Mouse (Mus musculus) forebrain, embryonic 16.5 days (tissue): ENCODE data around the gene Krtcap3. TPM values are rescaled to one million over a fixed set of nuclear protein-coding genes. Genes with fewer than 3 reads are reported as not detected.
A peak's percentile ranks its signal among the peaks of the same experiment; 100 is the strongest.

ENCODE experiments used
- ATAC-seq: fragments of 200-750 bp; cut with Nextera tagmentation; 2 replicates; pipeline ENCODE4 v1.8.0; 2017; ENCODE audit warnings: mild to moderate bottlenecking, moderate library complexity
- H3K27ac ChIP-seq: fragments of 300-500 bp; sonication (generic); 2 replicates; pipeline ENCODE4 v1.5.1; 2014; ENCODE audit warnings: low read length, control low read depth
- H3K27me3 ChIP-seq: fragments of 300-500 bp; sonication (generic); replicated peaks from 2 replicates; pipeline ENCODE4 v1.6.1; 2014; ENCODE audit warnings: low read length; ENCODE audit not compliant: control insufficient read depth, insufficient read depth
- H3K36me3 ChIP-seq: fragments of 300-500 bp; sonication (generic); 2 replicates; pipeline ENCODE4 v1.6.1; 2014; ENCODE audit not compliant: control insufficient read depth, insufficient read depth
- H3K4me1 ChIP-seq: fragments of 300-500 bp; sonication (generic); replicated peaks from 2 replicates; pipeline ENCODE4 v1.6.1; 2014; ENCODE audit warnings: low read length; ENCODE audit not compliant: control insufficient read depth, insufficient read depth
- H3K4me2 ChIP-seq: fragments of 300-500 bp; sonication (generic); 2 replicates; pipeline ENCODE4 v1.6.1; 2014; ENCODE audit warnings: mild to moderate bottlenecking, low read length, control low read depth
- H3K4me3 ChIP-seq: fragments of 300-500 bp; sonication (generic); replicated peaks from 2 replicates; pipeline ENCODE4 v1.5.1; 2014; ENCODE audit warnings: mild to moderate bottlenecking, low read length, control low read depth
- H3K9ac ChIP-seq: fragments of 300-500 bp; sonication (generic); replicated peaks from 2 replicates; pipeline ENCODE4 v1.6.1; 2014; ENCODE audit warnings: low read depth, low read length, control low read depth
- H3K9me3 ChIP-seq: fragments of 300-500 bp; sonication (generic); 2 replicates; pipeline ENCODE4 v1.6.1; 2016; ENCODE audit warnings: low read length; ENCODE audit not compliant: control insufficient read depth
- WGBS: fragments of 180-500 bp; shearing (Covaris S2); extraction: QIAGEN DNeasy Blood & Tissue Kit; methylation state at CpG from one replicate; pipeline ENCODE4 v1.1.7; 2014; 5-methylcytosine and 5-hydroxymethylcytosine counted together
- polyA plus RNA-seq: library from polyadenylated mRNA; unstranded; fragments of >200 nt; fragmentation: Nextera tagmentation; extraction: Ambion mirVana; gene quantifications from 2 replicates; pipeline ENCODE4 v1.2.1, GENCODE M21; 2015

Gene Krtcap3
- polyA plus RNA-seq, 1 experiment from 2014 or later: 2.4 TPM

DNA sequence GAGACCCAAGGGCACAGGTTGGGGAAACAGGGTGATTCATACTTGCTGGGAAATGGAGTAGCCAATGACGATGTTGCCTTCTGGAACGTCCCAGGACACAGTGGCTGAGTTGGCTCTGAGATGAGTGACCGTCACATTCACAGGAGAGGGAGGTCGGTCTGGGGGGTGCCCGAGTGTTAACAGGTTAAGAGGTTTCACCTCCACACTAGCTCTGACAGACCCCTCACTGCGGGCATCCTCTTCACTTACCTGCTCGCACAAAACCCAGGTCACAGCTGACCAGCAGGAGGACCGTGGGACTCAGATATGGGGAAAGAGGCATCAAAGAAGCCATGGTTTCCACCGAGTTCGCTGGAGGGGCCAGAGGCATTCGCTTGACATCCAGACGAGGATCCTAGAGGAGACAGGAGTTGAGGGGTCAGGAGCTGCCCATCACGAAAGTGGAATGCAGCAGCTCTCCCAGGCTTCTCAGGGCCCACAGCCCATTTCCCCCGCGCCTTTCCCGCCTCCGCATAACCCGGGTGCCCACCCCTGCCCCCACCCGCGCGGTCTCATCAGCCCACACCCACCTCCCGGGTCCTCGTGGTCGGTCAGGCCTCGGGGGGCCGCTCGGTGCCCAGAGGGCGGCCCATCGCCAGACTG is 43.6 kb downstream of the Krtcap3 start:
- H3K36me3 ChIP-seq: peaks cover 2% of the 10 kb centered on the region; the same call in 1 of the 2 replicates
- H3K4me2 ChIP-seq: peak overlapping the region; percentile 84
- H3K27me3 ChIP-seq: no peaks in the 10 kb centered on the region
- ATAC-seq: peak; percentile 13; the same call in 1 of the 2 replicates
- peak overlapping the region; percentile 78; the same call in 1 of the 2 replicates for H3K27ac ChIP-seq
- peak overlapping the region; percentile 79 for H3K4me3 ChIP-seq
- H3K4me1 ChIP-seq: peaks cover 29% of the 10 kb centered on the region
- 4% methylated on average over 24 of the region's 29 CpGs for WGBS
- H3K9me3 ChIP-seq: no peaks in the 10 kb centered on the region
- peak overlapping the region; percentile 96 for H3K9ac ChIP-seq

DNA sequence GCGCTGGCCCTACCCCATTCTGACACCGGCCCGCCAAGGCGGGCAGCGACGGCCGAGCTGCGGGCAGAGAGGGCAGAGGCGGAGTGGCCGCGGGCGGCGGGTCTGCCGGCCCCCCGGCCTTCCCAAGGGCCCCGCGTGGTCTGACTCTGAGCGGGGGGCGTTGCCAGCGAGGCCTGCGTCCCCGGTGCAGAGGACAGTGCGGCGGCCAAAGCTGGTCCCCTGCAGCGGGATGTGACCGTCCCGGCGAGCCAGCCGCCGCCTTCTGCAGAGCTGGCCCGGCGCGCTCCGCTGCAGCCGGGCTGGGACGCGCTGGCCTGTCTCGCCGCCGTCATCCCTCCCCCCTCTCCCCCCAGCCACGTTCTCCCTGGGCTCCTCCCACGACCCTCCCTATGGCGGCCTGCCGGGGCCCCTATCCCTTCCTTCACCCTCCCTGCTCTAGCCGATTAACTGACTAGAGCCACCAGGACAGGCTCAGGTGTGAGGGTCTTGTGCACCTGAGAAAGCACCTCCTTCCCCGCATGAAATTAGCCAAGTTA is 44.2 kb downstream of the Krtcap3 start, which contains the start of gene Fndc4:
Gene Fndc4 (minus strand): TSS at position 475 of the 536 bp plus-strand sequence.
- Histone ChIP-seq H3K9me3 (no peaks in the 10 kb centered on the region), H3K27me3 (no peaks in the 10 kb centered on the region), H3K4me2 (peak within 1 kb of the TSS; percentile 84), H3K36me3 (peaks cover 2% of the 10 kb centered on the region; the same call in 1 of the 2 replicates), H3K4me1 (peaks cover 23% of the 10 kb centered on the region), H3K9ac (peak within 1 kb of the TSS; percentile 96), H3K4me3 (peak within 1 kb of the TSS; percentile 79), H3K27ac (peak within 1 kb of the TSS; percentile 78)
- ATAC-seq: peak; percentile 84
- under 1% methylated on average over 45 of the region's 46 CpGs for WGBS

DNA sequence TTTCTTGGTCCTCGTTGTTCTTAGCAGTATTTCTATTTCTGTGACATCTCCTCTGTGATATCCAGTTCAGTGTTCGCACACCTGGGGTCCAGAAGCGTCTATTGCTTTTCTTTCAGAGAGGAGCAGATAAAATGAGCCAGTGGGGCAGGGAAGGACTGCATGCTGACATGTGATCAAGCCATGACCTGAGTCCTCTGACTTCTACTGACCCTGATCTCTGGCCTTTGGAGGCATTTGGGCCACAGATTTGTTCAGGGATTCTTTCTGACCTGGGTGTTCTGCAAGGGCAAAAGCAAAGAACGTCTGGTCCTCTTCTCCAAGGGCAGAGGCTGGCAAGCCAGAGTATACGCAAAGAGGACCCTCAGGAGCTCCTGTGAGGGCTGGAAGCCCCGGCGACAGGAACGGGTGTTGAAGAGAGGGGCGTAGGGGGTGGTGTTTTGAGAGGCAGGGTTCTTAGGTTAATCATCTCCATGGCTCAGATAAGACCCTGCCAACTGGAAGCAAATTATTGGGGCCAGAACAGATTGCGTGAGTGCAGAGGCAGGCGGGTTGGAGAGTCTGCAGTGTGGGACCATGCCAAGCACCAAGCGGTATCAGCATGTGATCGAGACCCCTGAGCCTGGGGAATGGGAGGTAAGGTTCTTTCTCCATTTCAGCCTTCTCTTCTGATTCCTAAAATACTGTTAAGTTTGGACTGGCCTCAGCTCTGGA is 45.7 kb downstream of the Krtcap3 start, which contains the start of gene Gckr:
Gene Gckr (plus strand): TSS at position 397 of the 711 bp plus-strand sequence.
- Histone ChIP-seq H3K9me3 (no peaks in the 10 kb centered on the region), H3K4me1 (peaks cover 15% of the 10 kb centered on the region), H3K4me3 (peak within 1 kb of the TSS; percentile 79), H3K27ac (no peak within 1 kb of the TSS), H3K36me3 (peaks cover 2% of the 10 kb centered on the region; the same call in 1 of the 2 replicates), H3K4me2 (peak within 1 kb of the TSS; percentile 84), H3K27me3 (no peaks in the 10 kb centered on the region), H3K9ac (peak within 1 kb of the TSS; percentile 96; the same call in 1 of the 2 replicates)
- ATAC-seq: no peak
- WGBS: 81% methylated on average over 13 of the region's 13 CpGs

DNA sequence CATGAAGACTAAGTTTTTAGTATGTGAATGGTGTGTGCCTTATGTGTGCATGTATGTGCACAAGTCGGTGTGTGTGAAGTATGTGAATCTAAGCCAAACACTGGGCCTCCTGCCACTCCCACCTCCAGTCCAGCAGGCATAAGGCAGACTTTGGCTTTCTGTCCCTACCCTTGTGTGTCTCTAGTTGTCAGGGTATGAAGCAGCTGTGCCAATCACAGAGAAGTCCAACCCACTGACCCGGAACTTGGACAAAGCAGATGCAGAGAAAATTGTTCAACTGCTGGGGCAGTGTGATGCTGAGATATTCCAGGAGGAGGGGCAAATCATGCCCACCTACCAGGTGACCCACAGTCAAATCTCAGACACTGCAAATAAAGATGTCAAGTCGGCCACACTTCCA is 46.5 kb downstream of the Krtcap3 start:
- no peaks in the 10 kb centered on the region for H3K9me3 ChIP-seq
- no peak overlapping the region for H3K27ac ChIP-seq
- H3K36me3 ChIP-seq: no peaks in the 10 kb centered on the region; the same call in 1 of the 2 replicates
- no peak overlapping the region for H3K9ac ChIP-seq
- ATAC-seq: no peak
- 76% methylated on average over 3 of the region's 3 CpGs for WGBS
- H3K27me3 ChIP-seq: no peaks in the 10 kb centered on the region
- peaks cover 15% of the 10 kb centered on the region for H3K4me1 ChIP-seq
- no peak overlapping the region for H3K4me3 ChIP-seq
- no peak overlapping the region for H3K4me2 ChIP-seq

DNA sequence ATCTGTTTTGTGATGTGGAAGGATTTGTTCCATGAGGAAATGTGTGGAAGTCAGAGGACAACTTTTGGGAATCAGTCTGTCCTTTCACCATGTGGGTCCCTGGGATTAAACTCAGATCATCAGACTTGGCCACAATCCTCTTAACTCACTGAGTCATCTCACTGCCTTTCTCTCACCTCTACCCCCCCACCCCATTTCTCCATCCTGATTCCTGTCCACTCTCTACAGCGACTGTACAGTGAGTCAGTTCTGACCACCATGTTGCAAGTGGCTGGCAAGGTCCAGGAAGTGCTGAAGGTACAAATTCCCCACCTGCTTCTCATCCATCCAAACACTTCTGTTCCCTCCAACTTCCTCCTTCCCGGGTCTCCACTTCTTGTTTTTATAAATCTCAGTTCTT is 47.0 kb downstream of the Krtcap3 start:
- 72% methylated on average over 2 of the region's 2 CpGs for WGBS
- Histone ChIP-seq H3K4me1 (peaks cover 15% of the 10 kb centered on the region), H3K27me3 (no peaks in the 10 kb centered on the region), H3K27ac (no peak overlapping the region), H3K4me2 (no peak overlapping the region), H3K9ac (no peak overlapping the region), H3K4me3 (no peak overlapping the region), H3K9me3 (no peaks in the 10 kb centered on the region), H3K36me3 (no peaks in the 10 kb centered on the region)
- no peak for ATAC-seq

DNA sequence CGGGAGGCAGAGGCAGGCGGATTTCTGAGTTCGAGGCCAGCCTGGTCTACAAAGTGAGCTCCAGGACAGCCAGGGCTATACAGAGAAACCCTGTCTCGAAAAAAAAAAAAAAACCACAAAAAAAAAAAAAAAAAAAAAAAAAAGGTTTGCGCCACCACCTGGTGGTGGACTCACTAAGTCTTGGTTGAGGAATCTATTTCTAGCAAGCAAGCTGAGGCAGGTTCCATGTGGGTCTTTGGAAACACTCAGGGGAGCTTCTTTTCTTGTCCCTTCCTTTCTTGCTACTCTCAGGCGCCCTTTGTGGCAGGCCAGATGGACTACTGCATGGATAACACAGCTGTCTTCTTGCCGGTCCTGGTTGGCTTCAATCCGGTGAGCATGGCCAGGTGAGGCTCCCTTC is 50.4 kb downstream of the Krtcap3 start:
- H3K9ac ChIP-seq: no peak overlapping the region
- no peak overlapping the region for H3K4me2 ChIP-seq
- no peak for ATAC-seq
- no peaks in the 10 kb centered on the region for H3K27me3 ChIP-seq
- no peaks in the 10 kb centered on the region for H3K9me3 ChIP-seq
- H3K27ac ChIP-seq: no peak overlapping the region
- WGBS: 70% methylated on average over 8 of the region's 8 CpGs
- no peak overlapping the region for H3K4me3 ChIP-seq
- no peaks in the 10 kb centered on the region for H3K36me3 ChIP-seq
- no peaks in the 10 kb centered on the region for H3K4me1 ChIP-seq

Other genes starting within 250 kb of the Krtcap3 start
- gene Atraid, start 203.4 kb upstream of the Krtcap3 start, polyA plus RNA-seq: 155 and 158 TPM in 2 replicates
- gene Slc5a6, start 202.8 kb upstream of the Krtcap3 start, polyA plus RNA-seq: 15.7 and 18.2 TPM in 2 replicates
- gene Cad, start 196.9 kb upstream of the Krtcap3 start, polyA plus RNA-seq: 19.8 and 20.1 TPM in 2 replicates
- gene Dnajc5g, start 145.4 kb upstream of the Krtcap3 start, polyA plus RNA-seq: not detected in 2 replicates
- 1.6 and 1.9 TPM in 2 replicates for gene Slc30a3, start 143.5 kb upstream of the Krtcap3 start, polyA plus RNA-seq
- not detected in 2 replicates for gene Trim54, start 135.0 kb upstream of the Krtcap3 start, polyA plus RNA-seq
- not detected in 2 replicates for gene Ucn, start 112.9 kb upstream of the Krtcap3 start, polyA plus RNA-seq
- gene Mpv17, start 97.4 kb upstream of the Krtcap3 start, polyA plus RNA-seq: 49.4 and 50.1 TPM in 2 replicates
- 1.8 and 2.5 TPM in 2 replicates for gene Gm29609, start 71.8 kb upstream of the Krtcap3 start, polyA plus RNA-seq
- gene Gtf3c2, start 71.5 kb upstream of the Krtcap3 start, polyA plus RNA-seq: 72.1 and 79.4 TPM in 2 replicates
- 131 and 139 TPM in 2 replicates for gene Snx17, start 58.5 kb upstream of the Krtcap3 start, polyA plus RNA-seq
- gene Eif2b4, start 58.3 kb upstream of the Krtcap3 start, polyA plus RNA-seq: 91.0 and 93.4 TPM in 2 replicates
- 13.0 and 14.7 TPM in 2 replicates for gene Zfp513, start 49.4 kb upstream of the Krtcap3 start, polyA plus RNA-seq
- 169 and 175 TPM in 2 replicates for gene Ppm1g, start 31.0 kb upstream of the Krtcap3 start, polyA plus RNA-seq
- 169 and 170 TPM in 2 replicates for gene Nrbp1, start 10.8 kb upstream of the Krtcap3 start, polyA plus RNA-seq
- gene Gm9970, start 10.5 kb upstream of the Krtcap3 start, polyA plus RNA-seq: 0.99 TPM in 1 of 2 replicates, not detected in the other
- gene Ift172, start 39.4 kb downstream of the Krtcap3 start, polyA plus RNA-seq: 34.2 and 39.4 TPM in 2 replicates
- 81.8 and 90.6 TPM in 2 replicates for gene Fndc4, start 44.4 kb downstream of the Krtcap3 start, polyA plus RNA-seq
- 0.27 TPM in 1 of 2 replicates, not detected in the other for gene Gckr, start 45.8 kb downstream of the Krtcap3 start, polyA plus RNA-seq
- gene Zfp512, start 200.7 kb downstream of the Krtcap3 start, polyA plus RNA-seq: 127 and 138 TPM in 2 replicates
- gene 4930548H24Rik, start 234.0 kb downstream of the Krtcap3 start, polyA plus RNA-seq: not detected in 2 replicates
- 86.6 and 86.8 TPM in 2 replicates for gene Gpn1, start 243.1 kb downstream of the Krtcap3 start, polyA plus RNA-seq